Mouse (Mus musculus): ENCODE results near the gene Lyrm4. TPM values are rescaled to one million over a fixed set of nuclear protein-coding genes. Genes with fewer than 3 reads are reported as not detected.
A peak's percentile ranks its signal among the peaks of the same experiment; 100 is the strongest.

Gene Lyrm4
- 1 to 10 TPM in 24 of 26 experiments, under 1 TPM in 2; 0.80 to 6.3 (median 2.6) TPM for total RNA-seq (2018; cell fraction: chromatin; rRNA removed)
- total RNA-seq (2018; cell fraction: cytosol; rRNA removed): 10 to 100 TPM in 1 of 26 experiments, 1 to 10 TPM in 25; 5.3 to 10.6 (median 6.4) TPM
- 1 to 10 TPM; 1.9 to 9.3 (median 4.3) TPM for total RNA-seq (2018; cell fraction: nucleus; rRNA removed)
- 5.0 to 8.1 TPM (median 6.2 TPM) in 3 replicates for polyA plus RNA-seq (2018)

GRCm38 (mm10) chr13:36117143-36118014 is at the start of gene Lyrm4, which contains the start of gene Fars2:
TSS of gene Lyrm4 (minus strand) at chr13:36117526.
TSS of gene Fars2 (plus strand) at chr13:36117412.
- WGBS (ENCODE audit: missing documents): 0% methylated on average over 72 of the region's 75 CpGs
- Histone ChIP-seq H3K27ac (peak within 1 kb of the TSS; percentile 78), H3K79me2 (ENCODE audit: inconsistent target) (peaks cover 42% of the 10 kb centered on the region), H3K36me3 (ENCODE audit: inconsistent target) (no peaks in the 10 kb centered on the region), H3K4me3 (ENCODE audit: inconsistent target) (peak within 1 kb of the TSS; percentile 87)

DNA sequence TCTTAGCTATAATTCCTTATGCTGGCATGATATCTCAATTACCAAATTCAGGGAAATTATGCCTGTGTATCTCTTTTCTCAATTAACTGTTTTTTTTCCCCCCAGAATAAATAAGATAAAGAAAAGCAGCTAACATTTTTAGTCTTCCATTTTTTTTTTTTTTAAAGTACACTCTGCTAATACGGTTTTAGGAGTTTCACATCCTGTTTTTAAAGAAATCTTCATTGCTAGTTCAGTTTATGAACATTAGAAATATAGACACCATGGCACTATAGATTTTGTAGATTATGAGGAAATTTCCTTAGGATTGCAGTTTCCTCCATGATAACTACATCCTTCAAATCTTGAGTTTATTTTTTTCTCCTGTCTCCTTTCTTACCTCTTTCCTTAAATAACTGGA is 46.6 kb upstream of the Lyrm4 start:
- no peak overlapping the region for H3K27ac ChIP-seq
- no peaks in the 10 kb centered on the region for H3K79me2 ChIP-seq (ENCODE audit: inconsistent target)
- H3K4me3 ChIP-seq (ENCODE audit: inconsistent target): no peak overlapping the region
- no CpG with 5 or more reads among the region's 1 CpGs for WGBS (ENCODE audit: missing documents)
- no peaks in the 10 kb centered on the region for H3K36me3 ChIP-seq (ENCODE audit: inconsistent target)

DNA sequence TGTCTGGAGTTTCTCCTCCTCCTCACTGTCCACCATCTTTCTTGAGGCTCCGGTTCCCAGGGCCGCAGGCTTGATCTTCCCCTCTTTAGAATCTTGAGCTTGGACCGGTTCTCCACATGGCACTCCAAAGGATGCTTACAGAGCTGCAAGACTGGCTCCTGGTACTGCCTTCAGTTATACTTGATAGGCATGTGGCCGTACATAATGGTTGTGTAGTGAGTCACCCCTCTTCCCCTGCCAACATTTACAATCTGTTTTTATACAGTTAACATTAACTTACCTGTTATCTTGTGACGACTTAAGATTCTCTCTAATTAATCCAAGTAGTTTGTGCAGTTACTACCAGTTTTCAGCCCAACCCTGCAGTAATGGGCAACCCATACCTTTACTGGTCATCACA is 46.1 kb upstream of the Lyrm4 start:
- H3K36me3 ChIP-seq (ENCODE audit: inconsistent target): no peaks in the 10 kb centered on the region
- no peaks in the 10 kb centered on the region for H3K79me2 ChIP-seq (ENCODE audit: inconsistent target)
- WGBS (ENCODE audit: missing documents): 95% methylated on average over 5 of the region's 5 CpGs
- H3K4me3 ChIP-seq (ENCODE audit: inconsistent target): no peak overlapping the region
- H3K27ac ChIP-seq: no peak overlapping the region

DNA sequence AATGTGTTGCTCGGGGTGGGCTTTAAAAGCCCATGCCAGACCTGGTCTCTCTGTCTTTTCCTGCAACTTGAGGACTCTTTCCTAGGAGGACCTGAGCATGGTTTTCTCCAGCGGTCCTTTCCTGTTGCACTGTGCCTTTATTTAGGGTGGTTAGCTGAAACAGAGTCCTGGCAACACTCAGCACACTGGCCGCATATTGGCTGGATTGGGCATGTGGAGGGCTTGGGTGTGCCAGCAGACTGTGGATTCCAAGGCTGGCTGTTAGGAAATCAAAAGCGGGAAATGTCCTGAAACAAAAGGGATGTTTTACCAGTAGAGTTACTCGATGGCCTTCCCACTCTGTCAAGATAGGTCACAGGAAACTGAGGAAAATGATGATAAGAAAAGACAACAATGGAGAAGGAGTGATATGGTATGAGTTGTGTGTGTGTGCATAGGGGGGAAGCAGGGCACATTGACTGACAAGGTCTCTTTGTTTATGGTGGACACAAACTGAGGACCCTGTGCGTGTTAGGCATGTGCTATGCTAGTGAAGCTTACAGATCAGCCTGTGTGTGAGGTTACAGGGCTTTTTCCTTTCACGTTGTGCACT is 39.1 kb upstream of the Lyrm4 start:
- Histone ChIP-seq H3K79me2 (ENCODE audit: inconsistent target) (no peaks in the 10 kb centered on the region), H3K27ac (no peak overlapping the region), H3K36me3 (ENCODE audit: inconsistent target) (no peaks in the 10 kb centered on the region), H3K4me3 (ENCODE audit: inconsistent target) (no peak overlapping the region)
- 90% methylated on average over 6 of the region's 7 CpGs for WGBS (ENCODE audit: missing documents)

DNA sequence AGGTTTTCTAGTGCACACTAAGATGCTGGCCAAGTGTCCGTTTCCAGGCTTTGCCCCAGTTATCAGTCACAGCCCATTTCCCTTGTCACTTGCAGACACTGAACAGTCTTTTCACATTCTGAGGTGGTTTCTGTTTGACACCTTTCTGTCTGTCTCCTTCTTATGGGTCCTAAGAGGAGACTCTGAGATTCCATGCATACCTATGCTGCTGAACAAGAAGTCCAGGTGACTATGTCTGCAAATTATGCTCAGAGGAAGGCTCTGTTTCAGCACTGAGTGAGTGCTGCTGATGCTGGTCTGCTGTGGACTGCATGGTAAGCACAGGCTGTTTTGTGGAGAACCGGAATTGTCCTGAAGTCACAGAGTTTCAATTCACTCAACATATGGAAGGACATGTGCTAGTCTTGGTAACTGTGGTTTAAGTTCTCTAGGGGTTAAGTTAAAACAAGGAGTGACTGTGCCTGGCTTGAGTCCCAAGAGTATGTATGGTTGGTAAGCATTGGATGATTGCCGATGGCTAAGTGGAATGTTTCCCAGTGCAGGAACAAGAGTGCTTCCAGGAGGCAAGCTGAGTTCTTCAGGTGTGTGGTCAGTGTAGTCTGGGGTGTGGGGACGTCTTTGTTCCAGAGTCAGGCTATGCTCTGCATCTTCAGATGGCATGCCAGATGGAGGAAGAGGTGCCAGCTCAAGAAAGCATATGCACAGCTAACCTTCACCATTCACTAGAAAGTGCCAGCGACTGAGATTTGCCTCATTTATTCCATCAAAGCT is 35.6 kb upstream of the Lyrm4 start:
- WGBS (ENCODE audit: missing documents): 91% methylated on average over 5 of the region's 5 CpGs
- Histone ChIP-seq H3K79me2 (ENCODE audit: inconsistent target) (no peaks in the 10 kb centered on the region), H3K36me3 (ENCODE audit: inconsistent target) (no peaks in the 10 kb centered on the region), H3K4me3 (ENCODE audit: inconsistent target) (no peak overlapping the region), H3K27ac (no peak overlapping the region)

DNA sequence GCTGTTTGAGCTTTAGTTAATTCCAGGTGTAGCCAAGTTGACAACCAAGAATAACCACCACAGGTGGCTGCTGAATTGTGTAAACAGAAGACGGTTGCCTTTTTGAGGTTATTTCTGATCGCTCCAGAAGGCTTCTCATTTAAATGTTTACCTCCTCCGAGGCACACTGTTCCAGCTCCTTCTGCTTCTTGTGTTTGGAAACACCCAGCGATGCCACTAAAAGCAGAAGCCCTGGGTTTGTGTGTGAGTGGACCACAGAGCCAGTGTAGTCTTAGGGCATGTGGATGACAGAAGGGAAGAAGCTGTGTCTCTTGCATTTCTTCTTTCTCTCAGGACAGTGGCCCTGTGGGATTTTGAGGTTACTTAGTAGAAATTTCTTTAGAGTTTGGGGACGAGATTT is 32.9 kb upstream of the Lyrm4 start:
- WGBS (ENCODE audit: missing documents): 55% methylated on average over 5 of the region's 5 CpGs
- Histone ChIP-seq H3K36me3 (ENCODE audit: inconsistent target) (no peaks in the 10 kb centered on the region), H3K4me3 (ENCODE audit: inconsistent target) (no peak overlapping the region), H3K79me2 (ENCODE audit: inconsistent target) (no peaks in the 10 kb centered on the region; the same call in 1 of the 2 replicates), H3K27ac (no peak overlapping the region)

DNA sequence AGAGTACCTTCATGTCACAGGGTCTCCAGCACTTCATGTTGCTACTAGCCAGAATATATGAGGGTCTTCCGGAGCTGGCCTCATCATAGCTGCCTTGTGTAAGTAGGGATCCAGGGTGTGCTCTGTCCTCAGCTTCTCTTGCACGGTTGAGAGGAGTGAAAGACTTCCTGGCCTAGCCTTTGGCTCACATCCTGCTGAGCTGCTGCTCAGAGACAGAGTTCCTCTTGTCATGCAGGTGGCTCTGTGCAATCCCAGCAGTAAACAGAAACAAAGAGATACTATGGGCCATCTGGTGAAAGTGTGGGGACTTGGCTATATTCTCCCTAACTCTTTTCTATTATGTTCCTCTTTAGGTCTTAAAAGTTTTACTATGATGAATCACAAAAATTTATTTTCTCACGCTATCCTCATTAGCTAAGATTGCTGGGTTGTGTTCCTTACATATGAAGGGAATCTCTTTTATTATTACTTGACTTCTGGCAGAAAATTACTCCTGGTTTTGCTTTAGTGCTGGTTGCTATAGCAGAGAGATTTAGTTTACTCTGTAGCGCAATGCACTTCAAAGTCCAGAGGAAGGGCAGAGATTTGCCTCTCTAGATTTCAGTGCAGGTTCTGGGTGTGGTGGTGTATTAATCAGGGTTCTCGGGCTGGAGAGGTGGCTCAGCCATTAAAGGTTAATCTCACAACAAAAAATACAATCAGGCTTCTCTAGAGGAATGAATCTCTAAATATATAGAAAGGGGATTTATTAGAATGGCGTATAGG is 32.0 kb upstream of the Lyrm4 start:
- Histone ChIP-seq H3K4me3 (ENCODE audit: inconsistent target) (no peak overlapping the region), H3K27ac (no peak overlapping the region), H3K79me2 (ENCODE audit: inconsistent target) (no peaks in the 10 kb centered on the region; the same call in 1 of the 2 replicates), H3K36me3 (ENCODE audit: inconsistent target) (no peaks in the 10 kb centered on the region)
- WGBS (ENCODE audit: missing documents): 75% methylated on average over 6 of the region's 6 CpGs

- 0% methylated on average over 1 of the region's 1 CpGs for WGBS (ENCODE audit: missing documents)
- H3K4me3 ChIP-seq (ENCODE audit: inconsistent target): no peak overlapping the region
- H3K79me2 ChIP-seq (ENCODE audit: inconsistent target): peaks cover 15% of the 10 kb centered on the region; the same call in 1 of the 2 replicates
- H3K27ac ChIP-seq: no peak overlapping the region
- H3K36me3 ChIP-seq (ENCODE audit: inconsistent target): no peaks in the 10 kb centered on the region
Observed at GRCm38 (mm10) chr13:36145601-36146000, 28.3 kb upstream of the Lyrm4 start.

DNA sequence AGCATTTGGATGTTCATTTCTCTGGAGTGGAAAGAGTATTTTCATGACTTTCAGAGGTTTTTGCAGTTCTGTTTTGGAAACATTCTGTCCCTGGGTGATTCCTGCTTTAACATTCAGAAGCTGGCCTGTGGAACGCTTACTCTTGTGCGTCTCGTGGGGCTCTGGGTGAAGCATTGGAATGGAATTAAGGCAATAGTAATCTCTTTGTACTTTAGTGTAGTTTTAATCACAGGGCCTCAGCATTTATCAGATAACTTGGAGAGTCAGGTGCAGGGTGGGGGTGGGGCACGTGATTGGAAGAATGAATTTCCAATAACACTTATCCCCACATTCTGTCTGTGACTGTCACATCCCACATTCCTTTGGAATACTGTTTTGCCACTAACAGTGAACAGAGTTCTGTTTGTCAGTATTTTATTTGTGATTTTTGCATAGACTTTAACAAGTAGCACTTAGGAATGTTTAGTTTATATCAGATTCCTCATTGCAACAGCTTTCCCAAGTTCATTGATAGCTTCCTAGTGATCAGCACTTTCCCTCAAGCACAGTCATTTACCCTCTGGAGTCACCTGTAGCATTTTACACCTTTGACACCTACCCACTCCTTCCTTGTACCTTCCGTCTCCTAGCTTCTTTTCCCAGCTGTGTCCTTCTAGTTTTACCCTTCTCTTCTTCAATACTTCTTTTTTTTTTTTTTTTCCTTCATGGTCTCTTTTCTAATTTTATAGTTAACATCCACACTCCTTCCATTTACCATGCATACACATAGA is 23.1 kb upstream of the Lyrm4 start:
- Histone ChIP-seq H3K4me3 (ENCODE audit: inconsistent target) (no peak overlapping the region), H3K79me2 (ENCODE audit: inconsistent target) (peaks cover 34% of the 10 kb centered on the region; the same call in 1 of the 2 replicates), H3K27ac (no peak overlapping the region), H3K36me3 (ENCODE audit: inconsistent target) (no peaks in the 10 kb centered on the region)
- WGBS (ENCODE audit: missing documents): 92% methylated on average over 5 of the region's 5 CpGs

- no peak overlapping the region for H3K27ac ChIP-seq
- 94% methylated on average over 5 of the region's 5 CpGs for WGBS (ENCODE audit: missing documents)
- H3K4me3 ChIP-seq (ENCODE audit: inconsistent target): no peak overlapping the region
- H3K79me2 ChIP-seq (ENCODE audit: inconsistent target): peaks cover 34% of the 10 kb centered on the region; the same call in 1 of the 2 replicates
- H3K36me3 ChIP-seq (ENCODE audit: inconsistent target): no peaks in the 10 kb centered on the region
Observed at GRCm38 (mm10) chr13:36139703-36140102, 22.4 kb upstream of the Lyrm4 start.

DNA sequence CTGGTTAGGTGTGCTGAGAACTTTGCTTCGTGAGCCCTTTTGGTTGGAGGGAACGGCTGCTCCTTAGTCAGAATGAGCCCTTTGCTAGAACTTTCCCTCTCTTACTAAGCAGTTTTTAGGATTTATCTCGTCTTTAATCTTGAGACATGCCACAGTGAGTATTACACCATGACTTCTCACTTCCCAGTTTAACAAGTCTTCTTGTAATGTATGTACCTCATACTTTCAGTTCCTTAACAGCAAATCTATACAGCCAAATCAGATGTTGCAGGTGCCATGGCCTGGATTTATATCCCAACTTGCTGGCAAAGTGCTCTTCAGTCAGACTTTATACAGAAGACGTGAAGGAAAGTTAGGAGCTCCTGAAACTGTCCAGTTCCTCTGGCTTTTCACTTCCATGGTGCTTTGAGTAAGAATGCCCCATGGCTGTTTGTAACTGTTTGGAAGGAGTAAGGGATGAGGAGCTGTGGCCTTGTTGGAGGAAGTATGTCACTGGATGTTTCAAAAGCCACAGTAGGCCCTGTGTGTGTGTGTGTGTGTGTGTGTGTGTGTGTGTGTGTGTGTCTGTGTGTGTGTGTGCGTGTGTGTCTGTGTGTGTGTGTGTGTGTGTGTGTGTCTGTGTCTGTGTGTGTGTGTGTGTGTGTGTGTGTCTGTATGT is 14.8 kb upstream of the Lyrm4 start:
- peak overlapping the region; percentile 68 for H3K27ac ChIP-seq

GRCm38 (mm10) chr13:36131401-36131800 is 14.1 kb upstream of the Lyrm4 start:
- H3K27ac ChIP-seq: peak overlapping the region; percentile 68
- peaks cover 33% of the 10 kb centered on the region; the same call in 1 of the 2 replicates for H3K79me2 ChIP-seq (ENCODE audit: inconsistent target)
- 73% methylated on average over 5 of the region's 5 CpGs for WGBS (ENCODE audit: missing documents)
- H3K4me3 ChIP-seq (ENCODE audit: inconsistent target): no peak overlapping the region
- no peaks in the 10 kb centered on the region for H3K36me3 ChIP-seq (ENCODE audit: inconsistent target)

More for the DNA sequence above, 14.8 kb upstream of the Lyrm4 start:
- H3K36me3 ChIP-seq (ENCODE audit: inconsistent target): no peaks in the 10 kb centered on the region
- 0% methylated on average over 4 of the region's 5 CpGs for WGBS (ENCODE audit: missing documents)
- H3K79me2 ChIP-seq (ENCODE audit: inconsistent target): peaks cover 27% of the 10 kb centered on the region; the same call in 1 of the 2 replicates
- H3K4me3 ChIP-seq (ENCODE audit: inconsistent target): no peak overlapping the region

Measured in macrophage (primary cell).